Mouse (Mus musculus) heart, embryonic 14.5 days (tissue): ENCODE measurements around the gene Ffar3. TPM values are rescaled to one million over a fixed set of nuclear protein-coding genes. Genes with fewer than 3 reads are reported as not detected.

Experiments used
- ATAC-seq: fragments of 200-750 bp; cut with Nextera tagmentation; 2 replicates; pipeline ENCODE4 v1.8.0; 2017; ENCODE audit warnings: low read depth, moderate TSS enrichment; ENCODE audit not compliant: insufficient number of reproducible peaks, insufficient read depth, low FRiP score
- H3K27ac ChIP-seq, 2 experiments: fragments of 200-500 bp in 1 of 2; fragments of 300-500 bp in 1 of 2; sonication (generic) in 1 of 2; replicated peaks in 1 of 2; 2 replicates each; pipeline ENCODE4 v1.5.1; 2012 to 2014; ENCODE audit warnings: low read depth in 2 of 2, low read length in 2 of 2, control low read depth in 1 of 2, mild to moderate bottlenecking in 1 of 2, mixed read lengths in 1 of 2; ENCODE audit not compliant: control insufficient read depth in 1 of 2, insufficient read depth in 1 of 2
- H3K27me3 ChIP-seq: fragments of 300-500 bp; sonication (generic); 2 replicates; pipeline ENCODE4 v1.6.1; 2014; ENCODE audit warnings: mild to moderate bottlenecking, low read length, control low read depth; ENCODE audit not compliant: control insufficient read depth, insufficient read depth
- H3K36me3 ChIP-seq: fragments of 300-500 bp; sonication (generic); 2 replicates; pipeline ENCODE4 v1.6.1; 2014; ENCODE audit warnings: mild to moderate bottlenecking, control low read depth, low read length, mixed read lengths; ENCODE audit not compliant: control insufficient read depth, insufficient read depth
- H3K4me1 ChIP-seq, 2 experiments: fragments of 200-500 bp in 1 of 2; fragments of 300-500 bp in 1 of 2; sonication (generic) in 1 of 2; 2 replicates each; pipeline ENCODE4 v1.6.1; 2012 to 2014; ENCODE audit warnings: low read length in 2 of 2, control low read depth in 1 of 2, mixed read lengths in 1 of 2; ENCODE audit not compliant: control insufficient read depth in 2 of 2, insufficient read depth in 2 of 2
- H3K4me2 ChIP-seq: fragments of 300-500 bp; sonication (generic); 2 replicates; pipeline ENCODE4 v1.6.1; 2014; ENCODE audit warnings: mild to moderate bottlenecking, low read length
- H3K4me3 ChIP-seq, 2 experiments: fragments of 200-500 bp in 1 of 2; fragments of 300-500 bp in 1 of 2; sonication (generic) in 1 of 2; 2 replicates each; pipeline ENCODE4 v1.5.1; 2012 to 2014; ENCODE audit warnings: low read length in 2 of 2, mild to moderate bottlenecking in 2 of 2, control low read depth in 1 of 2, low read depth in 1 of 2, moderate library complexity in 1 of 2; ENCODE audit not compliant: control insufficient read depth in 1 of 2, insufficient read depth in 1 of 2
- H3K9ac ChIP-seq: fragments of 300-500 bp; sonication (generic); 2 replicates; pipeline ENCODE4 v1.6.1; 2014; ENCODE audit warnings: mild to moderate bottlenecking, low read length
- H3K9me3 ChIP-seq: fragments of 300-500 bp; sonication (generic); 2 replicates; pipeline ENCODE4 v1.6.1; 2016; ENCODE audit warnings: low read length, control low read depth; ENCODE audit not compliant: control insufficient read depth
- WGBS: fragments of 180-500 bp; shearing (Covaris S2); extraction: QIAGEN DNeasy Blood & Tissue Kit; methylation state at CpG from one replicate; pipeline ENCODE4 v1.1.7; 2014; 5-methylcytosine and 5-hydroxymethylcytosine counted together
- polyA plus RNA-seq: library from polyadenylated mRNA; unstranded; fragments of >200 nt; fragmentation: Nextera tagmentation; extraction: Ambion mirVana; gene quantifications from 2 replicates; pipeline ENCODE4 v1.2.1, GENCODE M21; 2014

Ffar3 gene
- not detected in 2 replicates for polyA plus RNA-seq

DNA sequence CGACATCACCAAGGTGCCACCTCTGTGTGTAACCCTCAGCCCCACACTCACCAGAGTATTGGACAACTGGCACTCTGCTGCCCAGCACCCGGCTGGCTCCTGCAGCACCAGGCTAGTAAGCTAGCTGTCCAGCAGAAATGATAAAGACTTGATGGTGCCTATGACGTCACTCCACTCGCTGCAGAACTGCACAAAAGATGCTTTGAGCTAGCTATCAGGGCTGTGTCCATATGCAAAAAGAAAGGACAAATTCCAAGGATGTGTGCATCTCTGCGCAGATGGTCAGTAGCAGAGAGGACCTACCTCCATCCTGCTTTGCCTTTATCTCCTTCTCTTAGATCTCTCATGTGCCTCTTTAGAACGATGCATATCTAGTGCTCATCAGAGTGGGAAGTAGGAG, at the start of gene Ffar3:
Ffar3 (minus strand) TSS at position 101 of the 400 bp plus-strand sequence.
- no peaks in the 10 kb centered on the region for H3K9me3 ChIP-seq
- no peak for ATAC-seq
- no peak within 1 kb of the TSS for H3K27ac ChIP-seq

DNA sequence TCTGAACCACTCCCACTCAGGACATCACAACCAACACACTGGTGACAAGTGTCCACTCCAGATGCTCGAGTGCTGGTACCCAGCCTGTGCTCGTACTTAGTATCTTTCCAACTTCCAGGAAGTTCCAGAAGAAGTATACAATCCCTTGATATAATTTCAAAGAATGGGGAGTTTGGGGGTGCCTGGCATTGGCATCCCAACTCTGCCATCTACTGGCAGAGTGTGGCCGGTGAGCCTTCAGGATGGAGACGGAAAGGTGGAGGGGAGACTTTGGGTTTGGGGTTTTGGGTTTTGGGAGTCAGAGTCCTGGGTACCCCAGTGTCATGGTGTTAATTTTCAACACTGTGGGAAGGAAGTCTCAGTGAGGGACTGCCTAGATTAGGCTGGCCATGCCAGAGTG, 48.1 kb upstream of the Ffar3 start:
- 37% methylated on average over 4 of the region's 4 CpGs for WGBS
- Histone ChIP-seq H3K9ac (no peak overlapping the region), H3K9me3 (no peaks in the 10 kb centered on the region), H3K4me3 (no peak overlapping the region), H3K4me1 (peaks cover 2 to 6% of the 10 kb centered on the region in 2 experiments; a peak in 1 of 4 replicates), H3K27ac (no peak overlapping the region), H3K36me3 (no peaks in the 10 kb centered on the region), H3K27me3 (peaks cover 11% of the 10 kb centered on the region), H3K4me2 (no peak overlapping the region)
- no peak for ATAC-seq

More for the DNA sequence above, at the start of gene Ffar3:
- no peak within 1 kb of the TSS for H3K4me3 ChIP-seq
- whole genome bisulfite sequencing, result 46% methylated on average over 6 of the region's 6 CpGs
- peaks cover 0 to 8% of the 10 kb centered on the region in 2 experiments; a peak in 1 of 4 replicates for H3K4me1 ChIP-seq
- H3K4me2 ChIP-seq, result no peak within 1 kb of the TSS
- no peak within 1 kb of the TSS for H3K9ac ChIP-seq
- H3K36me3 ChIP-seq, result no peaks in the 10 kb centered on the region
- peaks cover 17% of the 10 kb centered on the region for H3K27me3 ChIP-seq

- Histone ChIP-seq H3K36me3 (no peaks in the 10 kb centered on the region), H3K9ac (no peak overlapping the region), H3K4me1 (no peaks in the 10 kb centered on the region; a peak in 1 of 4 replicates), H3K4me2 (no peak overlapping the region), H3K27me3 (no peaks in the 10 kb centered on the region), H3K27ac (no peak overlapping the region), H3K9me3 (no peaks in the 10 kb centered on the region), H3K4me3 (no peak overlapping the region)
- WGBS, result 85% methylated on average over 3 of the region's 3 CpGs
- no peak for ATAC-seq
Measured at GRCm38 (mm10) chr7:30895217-30895616, 39.2 kb upstream of the Ffar3 start.

DNA sequence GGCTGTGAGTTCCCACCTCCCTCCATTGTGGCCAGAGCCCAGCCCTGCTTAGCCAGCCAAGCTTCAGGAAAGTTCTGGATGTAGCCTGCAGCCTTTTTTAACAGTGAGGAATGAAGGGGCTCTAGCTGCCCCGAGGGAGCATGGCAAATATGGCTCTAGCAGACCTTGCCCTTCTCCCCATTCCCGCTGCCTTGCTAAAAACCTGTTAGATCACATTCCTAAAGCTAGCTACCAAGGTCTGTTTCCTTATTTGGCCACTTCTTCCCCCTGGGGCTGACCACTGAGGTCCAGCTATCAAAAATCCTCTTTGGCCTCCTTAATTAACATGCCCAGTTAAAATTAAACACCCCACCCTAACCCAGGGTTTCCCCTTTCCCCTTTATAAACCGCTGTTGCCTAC, 36.5 kb upstream of the Ffar3 start:
- H3K4me1 ChIP-seq, result no peaks in the 10 kb centered on the region
- H3K4me3 ChIP-seq, result no peak overlapping the region
- no peak overlapping the region for H3K4me2 ChIP-seq
- WGBS, result 50% methylated on average over 3 of the region's 3 CpGs
- no peaks in the 10 kb centered on the region for H3K36me3 ChIP-seq
- H3K9me3 ChIP-seq, result no peaks in the 10 kb centered on the region
- H3K27me3 ChIP-seq, result no peaks in the 10 kb centered on the region
- no peak overlapping the region for H3K27ac ChIP-seq
- no peak overlapping the region for H3K9ac ChIP-seq
- no peak for ATAC-seq

GRCm38 (mm10) chr7:30891746-30892145, 35.8 kb upstream of the Ffar3 start:
- Histone ChIP-seq H3K27ac (no peak overlapping the region), H3K4me3 (no peak overlapping the region), H3K27me3 (no peaks in the 10 kb centered on the region), H3K4me1 (no peaks in the 10 kb centered on the region), H3K36me3 (no peaks in the 10 kb centered on the region), H3K4me2 (no peak overlapping the region), H3K9me3 (no peaks in the 10 kb centered on the region), H3K9ac (no peak overlapping the region)
- 83% methylated on average over 9 of the region's 9 CpGs for WGBS
- no peak for ATAC-seq

DNA sequence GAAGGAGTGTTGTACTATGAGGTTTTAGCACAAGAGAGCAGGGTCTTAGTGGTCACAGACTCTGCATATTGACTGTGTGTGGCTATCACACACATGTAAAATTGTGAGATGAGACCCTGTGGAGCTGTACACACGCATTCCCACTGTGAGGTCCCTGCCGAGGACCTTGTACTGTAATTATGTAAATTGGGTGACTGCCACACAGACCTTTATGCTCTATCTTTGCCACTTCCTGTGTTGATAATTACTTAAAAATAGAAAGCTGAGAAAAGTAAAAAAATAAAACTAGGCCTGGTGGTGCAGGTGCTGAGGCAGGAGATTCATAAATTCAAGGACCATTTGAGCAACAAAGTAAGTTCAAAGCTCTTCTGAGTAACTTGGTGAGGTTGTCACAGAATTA, 34.7 kb upstream of the Ffar3 start:
- 50% methylated on average over 2 of the region's 2 CpGs for WGBS
- H3K27me3 ChIP-seq, result no peaks in the 10 kb centered on the region
- H3K4me2 ChIP-seq, result no peak overlapping the region
- H3K4me3 ChIP-seq, result no peak overlapping the region
- no peaks in the 10 kb centered on the region for H3K36me3 ChIP-seq
- no peak for ATAC-seq
- H3K4me1 ChIP-seq, result no peaks in the 10 kb centered on the region
- H3K9me3 ChIP-seq, result no peaks in the 10 kb centered on the region
- H3K9ac ChIP-seq, result no peak overlapping the region
- no peak overlapping the region for H3K27ac ChIP-seq

GRCm38 (mm10) chr7:30888786-30889185, 32.8 kb upstream of the Ffar3 start:
- H3K4me1 ChIP-seq, result no peaks in the 10 kb centered on the region
- no peak overlapping the region for H3K27ac ChIP-seq
- WGBS, result 79% methylated on average over 7 of the region's 7 CpGs
- no peaks in the 10 kb centered on the region for H3K36me3 ChIP-seq
- H3K4me3 ChIP-seq, result no peak overlapping the region
- no peak overlapping the region for H3K9ac ChIP-seq
- no peak for ATAC-seq
- H3K27me3 ChIP-seq, result no peaks in the 10 kb centered on the region
- no peak overlapping the region for H3K4me2 ChIP-seq
- no peaks in the 10 kb centered on the region for H3K9me3 ChIP-seq

GRCm38 (mm10) chr7:30887568-30888188, 31.7 kb upstream of the Ffar3 start:
- Histone ChIP-seq H3K4me3 (no peak overlapping the region), H3K9ac (no peak overlapping the region), H3K9me3 (no peaks in the 10 kb centered on the region), H3K27me3 (no peaks in the 10 kb centered on the region), H3K27ac (no peak overlapping the region), H3K36me3 (no peaks in the 10 kb centered on the region), H3K4me1 (no peaks in the 10 kb centered on the region), H3K4me2 (no peak overlapping the region)
- 75% methylated on average over 14 of the region's 14 CpGs for whole genome bisulfite sequencing
- ATAC-seq, result no peak
